Mouse (Mus musculus): ENCODE measurements around the gene Neurog3.

Neurog3 gene

DNA sequence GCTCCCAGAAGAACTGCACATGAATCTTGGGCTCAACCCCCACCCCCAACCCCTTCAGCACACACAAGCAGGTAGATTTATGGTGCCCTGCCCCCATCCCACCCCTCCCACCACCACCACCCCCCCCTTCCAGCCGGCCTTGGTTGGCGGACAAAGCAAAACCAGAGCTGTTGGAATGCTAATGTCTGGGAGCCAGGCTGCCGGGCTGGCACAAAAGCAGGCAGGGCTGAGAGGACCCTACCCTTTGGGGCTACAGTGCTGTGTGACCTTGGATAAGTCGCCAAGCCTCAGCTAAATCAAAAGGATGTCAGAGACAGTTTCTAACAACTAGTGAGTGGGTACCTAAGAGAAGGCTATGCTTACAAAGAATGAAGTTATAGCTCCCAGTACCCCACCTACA lies 4.3 kb downstream of the Neurog3 start:
- DNase-seq (ENCODE audit: low spot score), result no peak

DNA sequence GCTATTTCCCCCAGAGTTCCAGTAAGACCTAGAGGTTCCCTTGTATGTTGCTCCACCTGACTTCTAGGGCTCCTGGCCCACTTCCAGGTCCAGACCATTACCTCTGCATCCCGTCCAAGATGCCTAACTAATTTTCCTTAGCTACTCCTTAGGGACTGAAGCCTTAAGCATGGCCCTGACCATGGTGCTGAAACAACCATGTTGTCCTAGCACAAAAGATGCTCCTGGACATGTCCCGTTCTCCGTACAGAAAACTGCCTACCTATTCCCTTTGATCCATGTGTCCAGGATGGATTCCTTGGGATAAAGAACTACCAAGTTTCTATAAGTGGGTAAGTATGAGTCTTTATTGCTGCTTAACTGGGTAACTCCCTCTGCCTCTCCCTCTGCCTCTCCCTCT lies 5.2 kb downstream of the Neurog3 start:
- no peak for DNase-seq (ENCODE audit: low spot score)

DNA sequence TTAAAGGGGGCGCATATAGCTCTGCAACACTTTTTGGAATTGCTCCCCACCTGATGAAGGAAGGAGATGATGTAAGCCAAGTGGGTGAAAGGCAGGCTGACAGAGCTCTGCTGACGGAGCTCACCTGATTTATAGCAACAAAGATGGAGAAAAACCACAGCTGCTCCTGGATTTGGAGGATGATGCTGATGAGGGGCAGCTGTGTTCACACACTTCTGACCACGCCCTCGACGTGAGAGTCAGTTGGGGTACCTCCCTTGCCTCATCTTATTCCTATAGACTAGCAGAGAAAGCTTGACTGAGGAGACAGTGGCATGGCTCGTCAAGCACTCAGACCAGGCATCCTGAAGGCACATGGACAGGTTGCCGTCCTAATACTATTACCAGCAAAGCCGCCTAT lies 10.9 kb downstream of the Neurog3 start, which contains the start of gene Fam241b:
Gene Fam241b, minus strand, starts transcription at position 101 of the 400 bp plus-strand sequence.
- DNase-seq (ENCODE audit: low spot score), result no peak

DNA sequence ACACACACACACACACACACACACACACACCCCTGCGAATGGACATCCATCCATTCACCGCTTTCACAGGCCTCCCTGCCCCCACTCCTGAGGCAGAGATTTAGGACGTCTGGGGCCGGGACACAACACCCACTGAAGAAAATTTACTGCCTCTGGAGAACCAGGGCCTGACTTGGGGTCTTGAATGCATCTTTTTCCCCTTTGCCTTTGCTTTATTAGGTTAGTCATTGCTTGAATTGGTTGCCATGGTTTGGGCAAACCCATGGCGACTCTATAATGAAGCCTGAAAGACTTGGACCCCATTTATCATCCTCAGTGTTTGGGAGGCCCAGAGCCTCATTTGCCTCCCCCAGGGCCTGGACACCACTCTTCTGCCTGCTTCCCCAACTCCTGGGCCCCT lies 13.1 kb downstream of the Neurog3 start:
- no peak for DNase-seq (ENCODE audit: low spot score)

DNA sequence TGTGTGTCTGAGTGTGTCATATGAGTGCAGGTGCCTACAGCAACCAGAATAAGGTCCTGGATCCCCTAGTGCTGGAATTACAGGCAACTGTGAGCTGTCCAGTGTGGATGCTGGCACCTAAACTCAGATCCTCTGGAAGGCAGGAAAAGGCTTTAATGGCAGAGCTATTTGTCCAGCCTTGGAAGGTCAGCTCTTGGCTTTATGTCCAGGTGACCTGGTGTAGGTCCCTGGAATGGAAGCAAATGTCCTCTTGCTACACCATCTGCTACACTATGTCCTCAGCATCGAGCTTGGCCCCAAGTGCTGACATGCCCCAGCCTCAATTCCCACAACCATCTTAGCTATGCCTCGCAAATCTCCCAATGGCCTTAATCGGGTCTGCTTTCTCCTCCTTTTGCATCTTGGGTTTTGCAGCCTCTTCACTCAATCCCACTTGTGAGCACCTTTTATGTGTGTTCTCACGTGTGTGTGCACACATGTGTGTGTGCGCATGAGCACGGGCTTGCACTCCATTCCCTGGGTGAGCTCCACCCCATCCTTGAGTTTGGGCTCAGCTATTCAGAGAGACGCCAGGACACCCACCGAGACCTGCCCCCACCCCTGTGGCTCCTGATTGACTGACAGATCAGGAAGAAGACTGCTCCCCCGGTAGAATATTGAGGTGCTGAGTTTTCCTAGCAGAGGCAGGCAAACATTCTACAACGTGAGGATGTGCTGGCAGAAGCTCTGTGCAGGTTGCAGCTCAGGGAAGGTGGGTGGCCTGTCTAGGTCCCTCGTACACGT lies 14.8 kb downstream of the Neurog3 start:
- no peak for DNase-seq (ENCODE audit: low spot score)

DNA sequence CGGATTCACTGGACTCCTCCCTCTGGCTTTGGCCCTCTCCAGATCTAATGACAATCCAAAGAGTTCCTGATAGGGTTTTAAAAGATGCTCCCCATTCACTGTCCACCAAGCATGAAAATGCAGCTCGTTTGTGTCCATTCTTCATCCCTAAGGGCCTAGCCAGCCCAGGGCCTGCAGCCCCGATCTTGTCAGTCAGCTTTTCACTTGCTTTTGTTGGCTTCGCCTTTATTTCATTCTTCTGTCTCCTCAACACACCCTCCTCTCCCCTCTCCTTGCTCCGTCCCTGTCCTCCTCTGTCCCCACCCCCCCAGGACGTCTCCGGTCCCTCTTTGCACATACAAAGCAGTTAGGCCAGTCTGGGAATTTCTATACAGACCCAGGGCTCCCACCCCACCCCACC lies 17.0 kb downstream of the Neurog3 start:
- no peak for DNase-seq (ENCODE audit: low spot score)

DNA sequence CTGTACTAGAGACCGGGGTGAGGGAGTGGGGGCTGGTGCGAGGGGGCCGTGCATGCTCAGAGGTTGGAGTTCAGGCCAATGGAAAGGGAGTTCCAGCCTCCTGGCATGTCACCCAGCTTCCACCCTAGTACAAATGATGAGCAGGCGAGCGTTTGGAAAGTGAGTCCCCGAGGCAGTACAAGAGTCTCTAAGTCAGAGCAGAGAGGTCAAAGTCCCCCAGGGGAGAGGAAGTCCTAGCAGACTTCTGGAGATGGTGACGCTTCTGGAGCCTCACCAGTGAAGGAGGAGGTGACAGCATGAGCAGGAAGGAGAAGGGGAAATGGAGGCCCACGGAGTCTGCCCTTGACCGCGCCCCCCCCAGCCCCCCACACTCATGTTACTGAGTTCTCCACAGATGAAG lies 29.5 kb downstream of the Neurog3 start:
- DNase-seq (ENCODE audit: low spot score), result no peak

DNA sequence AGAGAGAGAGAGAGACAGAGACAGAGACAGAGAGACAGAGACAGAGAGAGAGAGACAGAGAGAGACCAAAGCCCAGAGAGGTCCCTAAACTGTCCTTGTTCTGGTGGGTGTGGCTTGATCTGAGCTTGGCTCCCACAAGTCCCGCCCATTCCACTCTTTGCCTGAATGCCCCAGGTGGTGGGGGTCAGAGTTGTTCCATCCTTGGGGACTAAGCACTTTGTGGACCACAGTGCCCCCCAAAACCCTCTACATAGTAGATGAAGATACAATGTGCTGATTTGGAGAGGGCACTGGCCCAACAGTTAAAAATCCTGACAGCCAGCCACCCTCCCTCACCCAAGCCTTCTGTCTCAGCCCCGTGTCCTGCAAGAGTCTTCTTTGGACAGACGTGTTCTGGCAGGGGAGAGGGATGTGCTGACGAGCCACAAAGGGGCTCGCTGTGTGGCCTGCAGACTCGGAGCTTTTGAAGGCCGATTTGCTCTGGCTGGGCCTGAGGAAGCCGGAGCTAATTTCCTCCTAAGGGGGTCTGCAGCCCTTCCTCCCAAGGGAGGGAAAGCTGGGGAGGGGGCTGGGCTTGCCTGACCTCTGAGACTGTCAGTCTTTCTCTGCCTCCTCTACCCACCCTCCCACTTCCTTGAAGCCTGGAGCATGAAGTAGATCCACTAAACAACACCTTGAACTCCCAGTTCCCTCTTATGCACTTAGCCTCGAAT lies 40.1 kb downstream of the Neurog3 start:
- no peak for DNase-seq (ENCODE audit: low spot score)

DNA sequence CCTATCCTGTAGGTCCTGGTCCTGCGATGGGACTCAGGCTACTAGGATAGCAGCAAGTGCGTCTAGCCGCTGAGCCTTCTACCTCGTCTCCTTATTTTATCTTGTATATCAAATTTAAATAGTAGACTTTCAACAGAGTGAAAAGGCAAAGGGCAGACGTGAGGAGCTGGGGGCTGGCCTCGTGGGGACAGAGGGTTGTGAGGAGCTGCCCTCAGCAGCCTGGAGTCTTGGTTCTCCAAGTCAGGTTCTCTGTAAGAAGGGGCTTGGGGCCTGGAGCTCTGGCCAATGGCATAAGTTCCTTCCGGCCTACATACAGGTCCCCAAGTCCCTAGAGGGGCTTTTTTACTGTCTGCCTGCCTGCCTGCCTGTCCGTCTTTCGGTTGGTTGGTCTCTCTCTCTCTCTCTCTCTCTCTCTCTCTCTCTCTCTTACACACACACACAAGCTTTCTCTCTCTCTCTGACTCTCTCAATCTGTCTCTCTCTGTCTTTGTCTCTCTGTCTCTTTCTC lies 41.1 kb downstream of the Neurog3 start:
- no peak for DNase-seq (ENCODE audit: low spot score)

DNA sequence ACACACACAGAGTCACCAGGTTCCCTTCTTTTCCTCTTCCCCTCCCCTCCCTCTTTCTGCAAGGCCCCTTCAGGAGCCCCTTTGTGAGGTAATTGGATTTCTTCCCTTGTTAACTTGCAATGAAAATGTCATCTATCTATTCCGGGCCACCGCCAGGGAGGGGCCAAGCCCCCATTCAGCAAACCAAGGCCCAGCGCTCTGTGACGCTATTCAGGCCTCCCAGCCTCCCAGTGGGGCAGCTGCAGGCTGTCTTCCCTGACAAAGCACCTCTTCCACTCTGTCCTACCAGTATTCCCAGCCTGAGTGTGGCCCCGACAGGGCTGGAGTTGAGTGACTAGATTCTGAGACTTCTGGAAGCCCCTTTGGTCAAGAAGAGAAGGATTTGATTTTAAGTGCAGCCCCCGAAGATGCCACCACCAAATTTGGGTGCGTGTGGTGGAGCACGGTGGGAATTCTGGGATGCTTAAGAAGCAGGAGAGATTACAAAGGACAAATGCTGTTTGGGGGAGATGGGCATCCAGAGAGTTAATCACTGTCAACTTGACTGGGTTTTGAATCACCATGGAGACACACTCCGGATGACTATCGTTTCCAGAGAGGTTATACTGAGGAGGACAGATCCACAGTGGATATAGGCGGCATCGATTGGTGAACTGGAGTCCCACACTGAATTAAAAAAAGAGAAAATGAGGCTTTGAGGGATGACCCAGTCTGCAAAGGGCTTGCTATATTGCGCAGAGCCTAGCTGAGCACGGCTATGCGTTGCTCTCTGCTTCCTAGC lies 41.8 kb downstream of the Neurog3 start:
- no peak for DNase-seq (ENCODE audit: low spot score)

DNA sequence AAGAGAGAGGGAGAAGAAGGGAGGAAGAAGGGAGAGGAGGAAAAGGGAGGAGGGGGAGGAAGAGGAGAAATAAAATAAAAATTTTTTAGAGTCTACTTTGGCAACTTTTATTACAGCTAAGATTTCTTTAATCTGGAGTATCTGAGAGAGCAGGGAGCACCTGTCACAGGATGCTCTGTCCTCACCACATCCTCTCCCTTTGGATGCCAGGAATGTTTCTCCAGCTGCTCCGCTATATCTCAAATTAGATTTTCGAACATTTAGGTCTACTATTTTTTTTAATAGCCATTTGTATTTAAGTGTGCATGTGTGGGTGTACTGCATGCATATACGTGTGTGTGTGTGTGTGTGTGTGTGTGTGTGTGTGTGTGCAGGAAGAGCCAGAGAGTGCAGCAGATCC lies 47.1 kb downstream of the Neurog3 start:
- no peak for DNase-seq (ENCODE audit: low spot score)

DNA sequence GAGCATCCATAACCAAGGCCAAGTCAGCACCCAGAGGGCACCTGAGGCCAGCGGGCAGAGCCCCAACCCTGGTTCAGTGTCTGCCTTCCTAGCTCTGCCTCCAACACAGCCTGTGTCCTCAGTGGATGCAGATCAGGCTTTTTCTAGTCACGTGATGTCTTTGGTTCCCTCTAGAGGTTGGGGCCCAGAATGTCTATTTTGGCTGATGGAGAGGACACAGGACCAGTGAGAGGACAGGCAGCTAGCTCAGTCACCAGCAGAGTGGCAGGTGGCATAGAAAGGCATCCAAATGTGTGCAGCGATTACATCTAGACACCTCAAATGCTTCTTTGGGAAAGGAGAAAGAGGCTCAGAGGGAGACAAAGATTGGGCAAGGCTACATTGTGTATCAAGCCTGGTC lies 48.8 kb downstream of the Neurog3 start:
- DNase-seq (ENCODE audit: low spot score), result no peak

DNA sequence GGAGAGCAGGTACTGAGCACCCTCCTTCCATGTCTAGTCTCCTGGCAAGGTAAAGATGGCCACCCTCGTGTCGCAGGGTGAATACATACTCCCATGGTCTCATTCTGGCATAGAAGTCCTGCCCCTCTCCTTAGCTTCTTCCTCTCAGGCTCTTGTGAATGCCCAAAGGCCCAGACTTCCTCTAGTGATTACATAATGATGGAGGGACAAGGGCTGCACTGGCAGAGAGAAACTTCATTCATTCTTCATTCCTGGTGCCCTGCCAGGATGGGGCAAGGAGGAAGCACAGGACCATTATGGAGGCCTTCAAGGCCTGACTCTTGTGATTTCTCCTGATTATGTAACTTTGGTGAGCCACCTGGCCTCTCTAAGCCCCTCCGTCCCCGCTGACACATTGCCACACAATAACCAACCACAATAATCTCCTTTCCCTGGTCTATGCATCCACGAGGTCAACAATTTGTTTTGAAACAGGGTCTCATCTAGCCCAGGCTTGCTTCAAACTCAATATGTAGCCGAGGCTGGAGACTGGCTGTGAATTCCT lies 49.7 kb downstream of the Neurog3 start:
- DNase-seq (ENCODE audit: low spot score), result no peak

DNA sequence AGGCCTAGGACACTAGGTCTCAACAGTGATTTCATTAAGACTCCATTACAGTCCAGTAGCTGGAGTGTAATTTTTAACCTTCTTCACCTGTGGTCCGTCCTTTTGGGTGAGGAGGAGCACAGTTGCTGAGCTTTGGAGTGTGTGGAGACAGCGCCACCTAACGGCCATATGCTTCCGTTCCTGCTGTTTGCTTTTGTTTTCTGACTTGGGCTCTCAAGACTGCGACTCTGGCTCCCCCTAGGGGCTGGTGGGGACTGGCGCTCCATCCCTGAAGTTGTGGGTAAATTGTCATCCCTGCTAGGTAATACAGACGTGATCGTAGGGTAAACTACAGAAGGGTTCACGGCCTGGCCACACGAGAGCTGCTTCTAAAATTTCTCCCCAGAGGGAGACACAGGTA lies 50.2 kb downstream of the Neurog3 start:
- DNase-seq (ENCODE audit: low spot score), result peak; percentile 89
